Comparison of ENCODE assay signal across 16 mouse cellular contexts in the genomic region with DNA sequence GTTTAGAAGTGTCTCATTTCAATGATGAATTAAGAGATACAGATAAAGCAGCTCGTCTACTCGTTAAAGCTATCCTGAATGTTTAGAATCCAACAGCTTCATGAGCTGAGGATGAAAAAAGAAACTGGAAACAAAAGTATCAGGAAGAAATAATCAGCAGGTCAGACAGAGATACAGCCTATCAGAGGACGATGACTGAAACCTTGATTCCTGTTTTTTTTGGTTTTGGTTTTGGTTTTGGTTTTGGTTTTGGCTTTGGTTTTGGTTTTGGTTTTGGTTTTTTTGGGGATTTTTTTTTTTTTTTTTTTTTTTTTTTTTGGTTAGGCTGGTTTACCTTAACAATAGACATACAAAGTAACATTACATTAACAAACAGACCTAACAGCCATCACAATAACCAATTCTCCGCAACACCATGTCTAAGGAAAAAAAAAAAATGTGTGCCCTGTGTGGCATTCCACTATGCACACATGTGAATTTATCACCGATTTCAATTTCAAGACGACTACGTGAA.
"Had no signal": no experiment of that assay in that cellular context is flagged by ENCODE, and none has a peak within 500 bp of the region (broad histone marks: within the 10 kb centered on the region; RNA-seq: fewer than 3 reads in every experiment).

No protein-coding gene starts in this region.

- H3K36me3 ChIP-seq: neural tube, embryonic 13.5 days; neural tube, embryonic 15.5 days; stomach, embryonic 15.5 days had no signal

- H3K9me3 ChIP-seq: neural tube, embryonic 13.5 days; neural tube, embryonic 15.5 days; stomach, embryonic 15.5 days had no signal

- H3K4me2 ChIP-seq: neural tube, embryonic 13.5 days; neural tube, embryonic 15.5 days; stomach, embryonic 15.5 days had no signal

- H3K4me3 ChIP-seq: neural tube, embryonic 13.5 days; neural tube, embryonic 15.5 days; stomach, embryonic 15.5 days had no signal

- H3K27me3 ChIP-seq: neural tube, embryonic 13.5 days; neural tube, embryonic 15.5 days; stomach, embryonic 15.5 days had no signal

- H3K4me1 ChIP-seq: neural tube, embryonic 13.5 days; neural tube, embryonic 15.5 days; stomach, embryonic 15.5 days had no signal

- H3K27ac ChIP-seq: neural tube, embryonic 13.5 days; neural tube, embryonic 15.5 days; stomach, embryonic 15.5 days; stomach, postnatal 0 days had no signal

- H3K9ac ChIP-seq: neural tube, embryonic 13.5 days; neural tube, embryonic 15.5 days; stomach, embryonic 15.5 days had no signal

- DNase-seq: retina, postnatal 1 day; right cerebral cortex, adult 18-20 months; right cerebral cortex, postnatal 14 days; right cerebral cortex, postnatal 25 days; right cerebral cortex, postnatal 4 days; spleen, adult 18-20 months; thymus, adult 18-20 months; thymus, adult 2 months; thymus, postnatal 14 days; thymus, postnatal 25 days; thymus, postnatal 36 days; thymus, postnatal 4 days had no signal
